Mouse (Mus musculus): ENCODE results near the gene Mpig6b.
"Not testable (repeated sequence)": the region's sequence is repeated elsewhere in the genome, so short reads cannot be mapped to it uniquely, and the experiment has no call there.

Mpig6b gene

GRCm38 (mm10) chr17:35039121-35039873, 26.7 kb downstream of the Mpig6b start:
- DNase-seq (ENCODE audit: low spot score in 2 of 2) = no peak

- DNase-seq (ENCODE audit: low spot score in 2 of 2) = no peak
Observed at GRCm38 (mm10) chr17:35034896-35035295, 31.1 kb downstream of the Mpig6b start.

- DNase-seq (ENCODE audit: low spot score in 2 of 2) = not testable (repeated sequence)
Observed at GRCm38 (mm10) chr17:35033703-35034102, 32.3 kb downstream of the Mpig6b start.

- no peak for DNase-seq (ENCODE audit: low spot score in 2 of 2)
Observed at GRCm38 (mm10) chr17:35032323-35032870, 33.6 kb downstream of the Mpig6b start.

GRCm38 (mm10) chr17:35031880-35032279, 34.1 kb downstream of the Mpig6b start:
- no peak for DNase-seq (ENCODE audit: low spot score in 2 of 2)

- no peak for DNase-seq (ENCODE audit: low spot score in 2 of 2)
Observed at GRCm38 (mm10) chr17:35031272-35031671, 34.7 kb downstream of the Mpig6b start.

GRCm38 (mm10) chr17:35029691-35030532, 36.1 kb downstream of the Mpig6b start:
- no peak for DNase-seq (ENCODE audit: low spot score in 2 of 2)

GRCm38 (mm10) chr17:35028315-35028714, 37.7 kb downstream of the Mpig6b start:
- no peak for DNase-seq (ENCODE audit: low spot score in 2 of 2)

GRCm38 (mm10) chr17:35027277-35028068, 38.5 kb downstream of the Mpig6b start, which contains the start of gene Sapcd1:
Sapcd1 (minus strand) TSS chr17:35028016.
- peak; percentile 48 to 71 for DNase-seq (ENCODE audit: low spot score in 2 of 2)

GRCm38 (mm10) chr17:35026206-35026605, 39.8 kb downstream of the Mpig6b start:
- DNase-seq (ENCODE audit: low spot score in 2 of 2) = no peak

- DNase-seq (ENCODE audit: low spot score in 2 of 2) = no peak
Observed at GRCm38 (mm10) chr17:35024691-35025488, 41.1 kb downstream of the Mpig6b start.

GRCm38 (mm10) chr17:35024261-35024660, 41.7 kb downstream of the Mpig6b start:
- no peak for DNase-seq (ENCODE audit: low spot score in 2 of 2)

GRCm38 (mm10) chr17:35023756-35024155, 42.2 kb downstream of the Mpig6b start:
- no peak for DNase-seq (ENCODE audit: low spot score in 2 of 2)

GRCm38 (mm10) chr17:35023221-35023620, 42.8 kb downstream of the Mpig6b start:
- no peak for DNase-seq (ENCODE audit: low spot score in 2 of 2)

- no peak for DNase-seq (ENCODE audit: low spot score in 2 of 2)
Observed at GRCm38 (mm10) chr17:35022541-35023060, 43.4 kb downstream of the Mpig6b start.

GRCm38 (mm10) chr17:35021842-35022477, 44.0 kb downstream of the Mpig6b start:
- no peak for DNase-seq (ENCODE audit: low spot score in 2 of 2)

GRCm38 (mm10) chr17:35021163-35021808, 44.7 kb downstream of the Mpig6b start:
- DNase-seq (ENCODE audit: low spot score in 2 of 2) = peak; percentile 73 to 80

- no peak for DNase-seq (ENCODE audit: low spot score in 2 of 2)
Observed at GRCm38 (mm10) chr17:35020551-35020950, 45.4 kb downstream of the Mpig6b start.

GRCm38 (mm10) chr17:35019894-35020293, 46.1 kb downstream of the Mpig6b start:
- no peak for DNase-seq (ENCODE audit: low spot score in 2 of 2)
